Mouse (Mus musculus) hindbrain, embryonic 10.5 days (tissue): Measurements from ENCODE around the gene Mgat4c. TPM values are rescaled to one million over a fixed set of nuclear protein-coding genes. Genes with fewer than 3 reads are reported as not detected.
A peak's percentile ranks its signal among the peaks of the same experiment; 100 is the strongest.

Source experiments
- DNase-seq: peaks from one replicate; pipeline ENCODE4 v3.0.0-alpha.2; 2017; ENCODE audit warnings: low spot score
- H3K27ac ChIP-seq: fragments of 300-500 bp; sonication (generic); 2 replicates; pipeline ENCODE4 v1.5.1; 2016; ENCODE audit warnings: mild to moderate bottlenecking, moderate library complexity
- H3K27me3 ChIP-seq: fragments of 300-500 bp; sonication (generic); 2 replicates; pipeline ENCODE4 v1.6.1; 2016; ENCODE audit warnings: mild to moderate bottlenecking; ENCODE audit not compliant: poor library complexity, insufficient read depth, severe bottlenecking
- H3K36me3 ChIP-seq: fragments of 300-500 bp; sonication (generic); 2 replicates; pipeline ENCODE4 v1.6.1; 2016; ENCODE audit warnings: mild to moderate bottlenecking, moderate library complexity
- H3K4me1 ChIP-seq: fragments of 300-500 bp; sonication (generic); replicated peaks from 2 replicates; pipeline ENCODE4 v1.6.1; 2016; ENCODE audit warnings: mild to moderate bottlenecking
- H3K4me3 ChIP-seq: fragments of 300-500 bp; sonication (generic); 2 replicates; pipeline ENCODE4 v1.5.1; 2016; ENCODE audit warnings: mild to moderate bottlenecking, moderate library complexity
- H3K9me3 ChIP-seq: fragments of 300-500 bp; sonication (generic); 2 replicates; pipeline ENCODE4 v1.6.1; 2016; ENCODE audit warnings: mild to moderate bottlenecking, moderate library complexity
- WGBS: fragments of 180-500 bp; shearing (Covaris S2); methylation state at CpG from one replicate; pipeline ENCODE4 v1.1.7; 2016; 5-methylcytosine and 5-hydroxymethylcytosine counted together
- polyA plus RNA-seq: library from polyadenylated mRNA; unstranded; fragments of >200 nt; fragmentation: Nextera tagmentation; extraction: Ambion mirVana; gene quantifications from 2 replicates; pipeline ENCODE4 v1.2.1, GENCODE M21; 2016

Mgat4c gene
- polyA plus RNA-seq, 1 experiment from 2014 or later = 4.1 TPM

DNA sequence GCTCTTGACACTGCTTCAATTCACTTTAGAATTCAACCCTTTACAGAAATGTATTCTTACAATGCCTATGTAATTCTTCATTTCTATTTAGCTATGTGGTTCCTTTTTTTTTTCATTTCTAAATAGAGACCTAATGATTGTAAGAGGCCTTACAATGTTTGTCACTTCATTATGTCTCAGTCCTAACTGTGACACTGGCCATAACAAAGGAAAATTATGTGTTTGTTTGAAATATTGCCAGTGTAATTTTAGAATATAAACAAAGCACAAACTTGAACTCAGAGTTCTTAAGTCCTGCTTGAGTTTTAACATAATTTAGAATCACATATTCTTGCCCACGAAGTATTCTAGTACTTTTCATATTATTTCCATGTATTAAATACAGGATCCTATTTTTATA is 510.4 kb downstream of the Mgat4c start:
- H3K4me1 ChIP-seq = no peaks in the 10 kb centered on the region
- no peaks in the 10 kb centered on the region for H3K27me3 ChIP-seq
- H3K9me3 ChIP-seq = no peaks in the 10 kb centered on the region
- DNase-seq = no peak
- no peaks in the 10 kb centered on the region for H3K36me3 ChIP-seq
- 87% methylated on average over 1 of the region's 1 CpGs for WGBS
- no peak overlapping the region for H3K4me3 ChIP-seq
- H3K27ac ChIP-seq = no peak overlapping the region

DNA sequence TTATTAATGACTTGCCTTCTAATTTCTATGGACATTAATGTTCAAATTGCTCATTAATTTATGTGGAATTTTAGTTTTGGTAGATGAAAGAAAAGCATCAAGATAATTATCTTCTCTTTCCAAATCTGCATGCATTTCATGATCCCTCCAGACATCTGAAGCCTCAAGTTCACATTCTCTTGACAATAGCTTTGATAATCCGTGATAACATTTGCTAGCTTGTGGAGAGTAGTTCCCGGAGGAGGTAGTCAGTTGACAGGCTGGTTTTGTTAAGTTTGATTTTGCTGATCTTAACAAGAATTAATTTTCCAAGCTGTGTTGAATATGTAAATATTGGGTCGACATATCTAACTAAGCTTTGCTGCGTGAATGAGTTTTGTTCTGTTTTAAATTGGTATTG is 515.6 kb downstream of the Mgat4c start:
- H3K36me3 ChIP-seq = no peaks in the 10 kb centered on the region
- DNase-seq = no peak
- H3K4me1 ChIP-seq = no peaks in the 10 kb centered on the region
- no peaks in the 10 kb centered on the region for H3K9me3 ChIP-seq
- no peak overlapping the region for H3K27ac ChIP-seq
- 88% methylated on average over 4 of the region's 4 CpGs for WGBS
- no peaks in the 10 kb centered on the region for H3K27me3 ChIP-seq
- no peak overlapping the region for H3K4me3 ChIP-seq

DNA sequence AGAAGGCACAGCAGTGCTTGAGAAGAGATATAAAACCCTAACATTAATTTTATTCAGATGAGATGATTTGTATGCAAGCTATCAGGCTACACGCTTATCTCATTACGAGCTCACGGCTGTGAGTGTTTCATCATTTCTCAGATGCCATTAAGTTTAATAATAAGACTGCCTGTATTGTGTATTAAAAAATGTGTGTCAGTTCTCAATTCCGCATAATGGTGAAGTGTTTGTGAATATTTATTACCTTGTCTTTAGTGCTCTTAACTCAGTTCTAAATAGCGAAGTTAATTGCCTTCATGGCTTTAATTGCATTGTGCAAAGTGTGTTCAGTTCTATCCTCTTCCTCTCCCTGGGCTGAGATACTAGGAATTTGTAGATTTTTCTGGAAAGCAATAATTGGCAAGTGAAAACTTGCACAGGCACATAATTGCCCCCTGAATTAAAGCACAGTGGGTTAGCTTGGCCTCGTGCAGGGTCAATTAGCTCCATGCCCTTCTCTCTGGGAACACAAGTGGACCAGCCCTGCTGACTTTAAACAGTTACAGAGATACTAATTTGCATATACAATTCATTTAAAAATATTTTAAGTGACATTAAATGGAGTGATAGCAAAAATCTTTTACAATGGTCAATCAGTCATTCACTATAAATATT is 557.4 kb downstream of the Mgat4c start:
- WGBS = 70% methylated on average over 6 of the region's 6 CpGs
- H3K27ac ChIP-seq = no peak overlapping the region
- no peak for DNase-seq

DNA sequence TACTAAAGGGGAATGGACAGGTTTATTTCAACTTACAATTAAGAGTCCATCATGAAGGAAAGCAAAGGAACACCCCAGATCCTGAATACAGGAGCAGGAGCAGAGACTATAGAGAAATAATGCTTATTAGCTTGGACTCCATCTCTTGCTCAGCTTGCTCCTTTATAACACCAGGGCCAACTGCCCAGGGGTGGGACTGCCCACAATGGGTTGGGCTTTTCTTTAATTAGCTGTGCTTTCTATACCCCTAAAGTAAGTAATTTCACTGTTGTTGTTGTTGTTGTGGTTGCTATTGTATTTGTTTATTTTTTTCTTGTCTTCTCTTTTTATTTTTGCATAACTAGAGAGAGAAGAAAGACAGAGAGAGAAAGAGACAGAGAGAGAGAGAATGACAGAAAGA is 562.6 kb downstream of the Mgat4c start:
- no peaks in the 10 kb centered on the region for H3K27me3 ChIP-seq
- DNase-seq = no peak
- H3K4me3 ChIP-seq = no peak overlapping the region
- no peak overlapping the region for H3K27ac ChIP-seq
- no peaks in the 10 kb centered on the region for H3K4me1 ChIP-seq
- no peaks in the 10 kb centered on the region for H3K36me3 ChIP-seq
- H3K9me3 ChIP-seq = no peaks in the 10 kb centered on the region

More for the DNA sequence above, 557.4 kb downstream of the Mgat4c start:
- H3K9me3 ChIP-seq = no peaks in the 10 kb centered on the region
- H3K36me3 ChIP-seq = no peaks in the 10 kb centered on the region
- H3K4me3 ChIP-seq = no peak overlapping the region
- no peaks in the 10 kb centered on the region for H3K4me1 ChIP-seq
- H3K27me3 ChIP-seq = no peaks in the 10 kb centered on the region

DNA sequence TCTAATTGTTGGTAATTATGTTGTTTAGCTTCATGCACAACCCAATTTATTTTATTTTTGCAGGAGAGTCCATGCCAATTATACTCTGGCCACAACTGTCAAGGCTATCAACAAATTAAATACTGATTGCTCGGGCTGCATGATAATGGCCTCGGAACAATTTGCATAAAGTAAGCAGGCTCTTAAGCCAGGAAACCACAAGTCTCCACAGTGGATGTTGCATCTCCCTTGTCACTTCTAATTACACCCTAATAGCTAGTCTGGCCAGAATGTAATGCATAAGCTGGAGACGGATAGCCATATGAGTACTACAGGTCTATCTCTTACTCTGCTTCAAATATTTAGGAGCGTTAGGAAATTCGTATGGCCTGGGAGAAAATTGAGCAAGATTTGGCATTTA is 563.3 kb downstream of the Mgat4c start:
- H3K4me3 ChIP-seq = no peak overlapping the region
- WGBS = 79% methylated on average over 5 of the region's 5 CpGs
- H3K27me3 ChIP-seq = no peaks in the 10 kb centered on the region
- H3K4me1 ChIP-seq = no peaks in the 10 kb centered on the region
- no peak for DNase-seq
- no peaks in the 10 kb centered on the region for H3K36me3 ChIP-seq
- no peaks in the 10 kb centered on the region for H3K9me3 ChIP-seq
- H3K27ac ChIP-seq = no peak overlapping the region

DNA sequence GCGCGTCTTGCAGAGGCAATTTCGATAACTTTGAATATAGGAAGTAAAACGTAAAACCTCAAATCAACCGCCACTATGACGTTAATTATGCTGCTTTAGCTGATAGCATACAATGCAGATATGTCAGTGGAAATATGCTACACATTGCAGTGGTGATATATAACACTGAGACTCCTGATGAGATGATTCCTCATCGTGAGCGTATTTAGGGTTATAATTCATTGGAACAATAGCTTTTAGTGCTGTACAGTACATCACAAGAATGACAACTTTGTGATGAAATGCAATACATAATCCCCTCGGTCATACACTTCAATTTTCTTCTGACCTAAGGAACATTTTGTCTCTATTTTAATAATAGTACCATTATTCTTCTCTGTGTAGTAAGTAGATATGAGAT is 564.0 kb downstream of the Mgat4c start:
- Histone ChIP-seq H3K9me3 (no peaks in the 10 kb centered on the region), H3K27ac (no peak overlapping the region), H3K4me3 (no peak overlapping the region), H3K4me1 (no peaks in the 10 kb centered on the region), H3K36me3 (no peaks in the 10 kb centered on the region), H3K27me3 (no peaks in the 10 kb centered on the region)
- 92% methylated on average over 9 of the region's 9 CpGs for WGBS
- no peak for DNase-seq

DNA sequence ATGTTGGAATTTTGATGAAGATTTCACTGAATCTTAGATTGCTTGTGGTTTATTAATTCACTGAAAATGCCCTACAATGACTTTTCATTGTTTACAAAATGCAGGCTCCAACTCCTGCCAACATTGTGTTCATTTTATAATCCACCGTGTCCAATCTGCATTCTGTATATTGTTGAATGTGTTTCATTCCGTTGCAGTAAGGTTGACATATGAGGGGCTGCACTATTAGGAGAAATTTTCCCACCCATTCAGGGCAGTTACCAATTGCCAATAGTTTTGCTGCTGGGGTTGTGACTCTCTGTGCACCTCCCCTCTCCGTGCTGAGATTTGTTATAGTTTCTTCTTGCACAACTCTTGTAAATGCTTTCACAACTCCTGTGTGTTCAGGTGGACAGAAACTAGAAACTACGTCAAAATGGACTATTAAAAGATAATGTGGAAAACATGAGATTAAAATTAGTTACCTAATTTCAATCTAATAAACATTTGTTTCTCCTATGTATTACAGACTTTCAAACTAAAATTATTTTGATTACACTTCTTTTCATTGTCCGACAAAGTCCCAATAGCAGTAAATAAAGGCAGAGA is 627.7 kb downstream of the Mgat4c start:
- H3K4me3 ChIP-seq = no peak overlapping the region
- H3K4me1 ChIP-seq = no peaks in the 10 kb centered on the region
- 70% methylated on average over 5 of the region's 5 CpGs for WGBS
- no peaks in the 10 kb centered on the region for H3K36me3 ChIP-seq
- no peak for DNase-seq
- H3K27ac ChIP-seq = no peak overlapping the region
- H3K9me3 ChIP-seq = no peaks in the 10 kb centered on the region
- H3K27me3 ChIP-seq = no peaks in the 10 kb centered on the region

DNA sequence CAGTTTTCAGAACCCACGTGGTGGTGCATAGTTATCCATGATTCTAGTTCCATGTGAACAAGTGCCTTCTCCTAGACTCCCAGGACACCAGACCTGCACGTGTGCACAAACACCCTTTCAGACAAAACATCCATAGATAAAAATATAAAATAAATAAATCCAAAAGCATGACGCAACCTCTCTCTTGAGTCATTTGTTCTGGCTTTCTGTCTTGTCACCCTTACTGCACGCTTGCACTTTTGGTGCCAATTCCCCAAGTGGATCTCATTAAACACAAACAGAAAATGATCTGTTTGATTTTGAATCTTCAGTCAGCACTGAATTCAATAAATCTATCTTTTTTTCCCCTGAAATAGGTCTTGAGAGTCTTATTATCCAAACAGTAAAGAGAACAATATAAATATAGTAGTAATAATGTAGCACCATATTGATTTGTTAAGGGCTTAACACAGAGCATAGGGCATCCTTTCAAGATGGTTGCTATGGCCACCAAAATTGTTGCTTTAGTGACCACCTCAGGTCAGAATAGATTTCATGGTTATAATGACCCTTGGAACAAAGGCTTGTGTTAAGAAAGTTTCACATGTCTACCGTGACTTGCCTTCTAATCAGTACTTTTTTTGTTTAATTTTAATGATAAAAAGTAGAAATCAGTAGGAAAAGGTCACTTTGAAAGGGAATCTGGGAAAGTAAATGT is 684.5 kb downstream of the Mgat4c start:
- peak overlapping the region; percentile 57 for H3K27ac ChIP-seq

DNA sequence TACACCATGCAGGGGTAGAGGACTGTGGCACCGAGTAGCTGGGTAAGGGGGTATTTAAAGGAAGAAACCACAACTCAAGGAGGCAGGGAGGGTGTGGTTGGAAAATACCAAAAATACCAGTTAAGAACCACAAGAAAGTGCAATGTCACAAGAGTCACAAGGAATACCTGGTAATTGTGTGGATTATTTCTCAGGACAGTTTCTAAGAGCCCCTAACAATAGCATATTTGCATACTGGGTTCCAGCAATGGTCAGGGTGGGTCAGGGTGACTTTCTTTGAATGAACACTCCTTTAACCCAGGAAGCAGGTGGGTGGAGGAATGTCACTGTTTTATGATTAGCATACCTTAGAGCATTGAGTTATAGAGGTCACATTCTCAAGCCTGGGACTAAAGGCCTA is 689.3 kb downstream of the Mgat4c start:
- no peaks in the 10 kb centered on the region for H3K27me3 ChIP-seq
- peaks cover 1% of the 10 kb centered on the region for H3K4me1 ChIP-seq
- WGBS = 86% methylated on average over 1 of the region's 1 CpGs
- H3K9me3 ChIP-seq = no peaks in the 10 kb centered on the region
- DNase-seq = no peak
- no peak overlapping the region for H3K4me3 ChIP-seq
- H3K36me3 ChIP-seq = no peaks in the 10 kb centered on the region
- H3K27ac ChIP-seq = no peak overlapping the region

More for the DNA sequence above, 684.5 kb downstream of the Mgat4c start:
- H3K36me3 ChIP-seq = no peaks in the 10 kb centered on the region
- no peaks in the 10 kb centered on the region for H3K27me3 ChIP-seq
- DNase-seq = no peak
- no peaks in the 10 kb centered on the region for H3K9me3 ChIP-seq
- H3K4me3 ChIP-seq = no peak overlapping the region
- WGBS = 49% methylated on average over 5 of the region's 5 CpGs
- peaks cover 4% of the 10 kb centered on the region for H3K4me1 ChIP-seq

DNA sequence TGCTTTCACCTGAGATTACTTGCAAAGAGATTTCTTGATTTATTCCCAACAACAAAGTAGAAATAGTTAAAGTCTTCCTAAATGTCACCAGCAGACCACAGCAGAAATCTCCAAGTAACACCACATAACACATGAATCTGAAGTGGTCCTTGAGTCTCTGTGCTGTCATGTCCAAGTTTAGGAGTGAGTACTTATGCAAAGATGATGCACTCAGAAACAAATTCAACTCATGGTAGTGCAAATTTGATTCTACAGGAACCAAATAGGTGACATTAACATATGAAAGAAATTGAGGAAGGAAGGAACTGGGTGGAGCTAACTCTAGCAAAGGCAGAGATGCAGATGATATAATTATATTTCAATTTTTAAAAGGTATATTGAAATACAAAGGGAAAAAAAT is 690.8 kb downstream of the Mgat4c start:
- H3K4me1 ChIP-seq = no peaks in the 10 kb centered on the region

DNA sequence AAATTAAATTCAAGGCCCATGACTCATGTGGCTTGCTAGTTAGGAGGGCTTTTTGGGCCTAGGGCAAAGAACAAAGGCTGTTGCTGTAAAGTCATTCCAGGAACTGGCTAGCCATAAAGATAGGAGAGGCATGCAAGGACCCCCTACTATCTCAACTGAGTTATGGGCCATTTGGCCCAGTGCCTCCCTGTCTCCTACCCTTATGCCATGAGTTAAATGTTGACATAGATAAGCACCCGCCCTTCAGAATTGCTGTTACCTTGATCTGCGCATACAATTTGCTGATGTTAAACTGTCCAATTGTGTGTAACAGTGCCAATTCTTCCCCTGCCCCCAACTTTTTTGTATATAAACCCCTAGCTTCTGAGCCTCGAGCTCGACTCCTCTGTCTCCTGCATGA is 692.8 kb downstream of the Mgat4c start:
- Histone ChIP-seq H3K4me3 (no peak overlapping the region), H3K4me1 (no peaks in the 10 kb centered on the region), H3K27me3 (no peaks in the 10 kb centered on the region), H3K36me3 (no peaks in the 10 kb centered on the region), H3K27ac (no peak overlapping the region), H3K9me3 (no peaks in the 10 kb centered on the region)
- 90% methylated on average over 4 of the region's 4 CpGs for WGBS
- no peak for DNase-seq

More for the DNA sequence above, 690.8 kb downstream of the Mgat4c start:
- no peak overlapping the region for H3K4me3 ChIP-seq
- no peaks in the 10 kb centered on the region for H3K9me3 ChIP-seq
- no peak overlapping the region for H3K27ac ChIP-seq
- no peaks in the 10 kb centered on the region for H3K27me3 ChIP-seq
- no peak for DNase-seq
- H3K36me3 ChIP-seq = no peaks in the 10 kb centered on the region

DNA sequence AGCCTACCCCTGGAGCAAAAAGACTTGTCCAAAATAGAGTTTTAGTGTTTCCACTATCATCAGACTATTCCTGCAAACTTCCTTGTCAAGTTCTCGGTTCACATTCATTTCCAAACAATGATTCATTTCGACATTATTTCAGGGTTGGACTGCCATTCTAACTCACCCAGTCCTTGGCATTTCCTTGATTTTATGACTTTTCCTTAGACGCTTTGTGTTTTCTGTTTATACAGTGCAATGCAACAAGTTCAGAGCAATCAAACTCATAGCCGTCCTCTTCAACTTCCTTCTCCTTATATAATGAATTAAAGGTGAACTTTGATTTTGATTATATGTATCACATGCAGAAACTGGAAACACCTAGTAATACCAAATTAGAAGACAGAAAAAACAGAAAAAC is 696.1 kb downstream of the Mgat4c start:
- WGBS = 89% methylated on average over 4 of the region's 4 CpGs
- H3K27ac ChIP-seq = no peak overlapping the region
- H3K36me3 ChIP-seq = no peaks in the 10 kb centered on the region
- H3K27me3 ChIP-seq = no peaks in the 10 kb centered on the region
- no peak overlapping the region for H3K4me3 ChIP-seq
- no peak for DNase-seq
- H3K9me3 ChIP-seq = no peaks in the 10 kb centered on the region
- H3K4me1 ChIP-seq = no peaks in the 10 kb centered on the region

DNA sequence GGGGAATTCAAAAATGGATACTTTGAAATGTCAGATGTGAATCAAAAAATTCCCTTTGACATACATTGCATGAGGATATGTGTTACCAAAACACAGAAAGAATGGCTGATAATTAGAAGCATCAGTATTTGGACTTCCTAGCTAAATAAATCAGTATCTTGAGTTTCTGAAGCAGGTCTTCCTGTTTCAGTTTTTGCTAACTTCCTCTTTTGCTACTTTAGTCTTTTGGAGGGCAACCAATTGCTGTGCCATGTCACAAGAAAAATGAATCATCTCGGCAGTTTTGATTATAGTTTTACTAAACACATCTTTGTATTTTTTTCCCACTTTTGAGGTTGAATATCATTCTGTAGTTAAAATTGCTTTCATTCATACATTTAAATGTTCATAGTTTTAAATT is 707.9 kb downstream of the Mgat4c start:
- DNase-seq = no peak
- H3K27me3 ChIP-seq = no peaks in the 10 kb centered on the region
- H3K4me3 ChIP-seq = no peak overlapping the region
- H3K4me1 ChIP-seq = no peaks in the 10 kb centered on the region
- no peak overlapping the region for H3K27ac ChIP-seq
- H3K36me3 ChIP-seq = no peaks in the 10 kb centered on the region
- H3K9me3 ChIP-seq = no peaks in the 10 kb centered on the region
- 89% methylated on average over 1 of the region's 1 CpGs for WGBS
